Mouse (Mus musculus) retina, postnatal 7 days (tissue): ENCODE measurements at regions not wholly inside any gene's neighbourhood (a gene's known extent, or its start where the extent isn't known, plus 50 kb on each side); places are given as distances from the start of the nearest gene placed in this dataset.
"Not testable (repeated sequence)": the region's sequence is repeated elsewhere in the genome, so short reads cannot be mapped to it uniquely, and the experiment has no call there.

Experiments
- DNase-seq: peaks from one replicate; pipeline ENCODE4 v3.0.0-alpha.2; 2012; ENCODE audit warnings: low read depth, low spot score

GRCm38 (mm10) chr2:107869304-107869958, 579.0 kb downstream of the Kcna4 start:
- peak; percentile 19 for DNase-seq

GRCm38 (mm10) chr2:107879663-107880062, 589.2 kb downstream of the Kcna4 start:
- DNase-seq, result no peak

DNA sequence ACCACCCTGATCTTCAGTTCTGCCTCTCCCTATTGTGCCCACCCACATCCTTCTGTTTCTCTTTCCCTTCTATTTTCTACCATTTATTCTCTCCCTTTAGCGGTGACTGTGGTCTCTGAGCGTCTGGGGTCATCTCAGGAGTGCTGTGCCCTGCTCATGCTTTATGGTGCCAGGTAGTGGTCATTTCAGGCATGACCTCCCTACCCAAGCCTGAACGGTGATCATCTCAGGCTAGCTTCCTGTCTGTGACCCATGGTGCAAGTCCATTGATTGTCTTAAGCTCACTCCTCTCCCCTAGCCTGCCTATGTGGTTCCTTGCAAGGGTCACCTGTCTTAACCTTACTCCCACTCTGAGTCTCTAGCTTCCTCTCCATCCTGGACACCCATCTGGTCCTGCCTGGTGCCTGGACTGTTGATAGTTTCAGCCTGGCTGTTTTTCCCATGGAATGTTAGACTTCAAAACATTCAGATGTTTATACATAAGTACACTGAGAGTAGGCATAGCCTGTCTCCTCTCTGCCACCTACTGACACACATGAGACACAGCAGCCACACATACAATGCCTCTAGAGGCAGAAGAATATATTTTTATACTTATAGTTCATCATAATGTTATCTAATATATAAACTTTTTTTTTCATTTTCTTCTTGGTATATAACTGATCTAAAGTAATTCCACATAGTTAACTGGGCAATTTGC, 595.8 kb downstream of the Kcna4 start:
- no peak for DNase-seq

DNA sequence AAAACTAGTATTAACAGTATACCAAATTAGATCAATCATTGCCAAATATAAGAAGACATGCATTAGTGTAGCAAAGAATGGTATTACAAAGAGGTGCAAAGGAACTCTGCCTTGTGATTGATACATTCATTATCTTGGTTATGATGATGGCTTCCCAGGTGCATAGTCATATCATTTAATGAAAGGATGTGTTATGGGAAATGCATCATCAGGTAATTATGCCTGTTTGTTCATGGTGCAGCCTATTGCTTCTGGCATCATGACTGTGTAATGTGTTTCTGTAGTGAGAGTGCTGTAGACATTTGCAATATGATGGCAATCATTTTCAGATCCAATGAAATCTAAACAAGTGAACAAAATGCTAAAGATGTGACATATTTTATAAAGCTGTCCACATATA, 597.8 kb downstream of the Kcna4 start:
- DNase-seq, result no peak

GRCm38 (mm10) chr2:107925116-107925515, 634.7 kb downstream of the Kcna4 start:
- no peak for DNase-seq

DNA sequence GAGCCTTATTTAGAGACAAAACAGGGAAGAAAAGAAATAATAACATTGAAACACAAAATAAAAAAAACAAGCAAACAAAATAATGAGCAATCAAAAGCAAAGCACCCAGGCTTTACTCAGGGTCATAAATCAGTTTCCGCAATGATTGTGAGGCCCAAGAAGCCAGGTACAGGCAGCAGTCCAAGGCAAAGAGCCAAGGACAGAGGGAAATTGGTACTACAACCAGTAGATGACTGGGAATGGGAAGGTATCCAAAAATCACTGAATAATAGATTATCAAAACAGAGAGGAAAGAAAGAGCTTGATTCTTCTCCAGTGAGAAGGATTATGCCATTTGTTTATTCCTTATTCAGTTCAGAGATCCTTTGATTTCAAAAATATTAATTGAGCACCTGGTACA, 636.2 kb downstream of the Kcna4 start:
- DNase-seq, result no peak

- DNase-seq, result no peak
Measured at GRCm38 (mm10) chr2:107935336-107935735, 644.9 kb downstream of the Kcna4 start.

- no peak for DNase-seq
Measured at GRCm38 (mm10) chr2:107935775-107936174, 645.3 kb downstream of the Kcna4 start.

DNA sequence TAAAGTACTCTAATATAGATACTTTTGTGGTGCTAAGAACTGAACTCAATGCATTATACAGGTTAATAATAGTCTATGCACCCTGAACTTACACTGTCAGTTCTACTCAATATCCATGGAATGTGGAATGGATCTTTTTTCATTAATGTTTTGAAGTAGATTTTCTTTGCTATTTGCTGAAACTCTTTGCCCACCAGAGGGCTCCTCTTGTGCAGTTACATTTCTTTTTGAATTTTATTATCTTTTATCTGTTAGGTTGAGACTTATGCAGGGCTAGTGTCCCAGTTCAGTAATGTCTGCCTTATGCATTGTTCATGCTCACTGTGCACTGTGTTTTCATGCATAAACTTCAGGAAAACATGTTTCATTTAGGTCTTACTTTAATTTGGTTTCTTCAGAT, 650.9 kb downstream of the Kcna4 start:
- DNase-seq, result no peak

GRCm38 (mm10) chr2:107945837-107946451, 655.5 kb downstream of the Kcna4 start:
- no peak for DNase-seq

DNA sequence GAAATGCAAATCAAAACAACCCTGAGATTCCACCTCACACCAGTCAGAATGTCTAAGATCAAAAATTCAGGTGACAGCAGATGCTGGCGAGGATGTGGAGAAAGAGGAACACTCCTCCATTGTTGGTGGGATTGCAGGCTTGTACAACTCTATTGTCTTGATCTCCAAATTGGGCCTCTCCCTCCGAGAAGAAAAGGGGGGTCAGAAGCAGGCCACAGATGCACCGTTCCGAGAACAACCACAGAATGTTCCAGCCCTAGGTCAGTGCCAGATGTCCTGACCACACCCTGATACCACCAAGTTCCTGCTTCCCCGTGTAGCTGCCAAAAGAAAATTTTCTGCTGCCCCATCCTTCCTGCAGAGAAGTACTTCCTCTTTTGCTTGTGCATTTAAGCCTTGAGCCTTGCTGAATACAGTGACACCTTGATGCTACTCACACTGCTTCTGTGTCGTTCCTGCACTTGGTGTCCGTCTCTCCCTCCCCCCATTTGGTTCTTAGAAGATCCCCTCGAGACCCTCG, 665.2 kb downstream of the Kcna4 start:
- DNase-seq, result not testable (repeated sequence)

DNA sequence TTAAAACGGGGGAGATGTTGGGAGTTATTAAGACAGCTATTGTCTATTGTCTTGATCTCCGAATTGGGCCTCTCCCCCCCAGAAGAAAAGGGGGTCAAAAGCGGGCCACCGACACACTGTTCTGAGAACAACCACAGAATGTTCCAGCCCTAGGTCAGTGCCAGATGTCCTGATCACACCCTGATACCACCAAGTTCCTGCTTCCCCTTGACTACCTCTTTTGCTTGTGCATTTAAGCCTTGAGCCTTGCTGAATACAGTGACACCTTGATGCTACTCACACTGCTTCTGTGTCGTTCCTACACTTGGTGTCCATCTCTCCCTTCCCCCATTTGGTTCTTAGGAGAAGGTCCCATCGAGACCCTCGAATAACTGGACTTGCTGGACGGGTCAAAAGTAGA, 673.5 kb downstream of the Kcna4 start:
- DNase-seq, result not testable (repeated sequence)

DNA sequence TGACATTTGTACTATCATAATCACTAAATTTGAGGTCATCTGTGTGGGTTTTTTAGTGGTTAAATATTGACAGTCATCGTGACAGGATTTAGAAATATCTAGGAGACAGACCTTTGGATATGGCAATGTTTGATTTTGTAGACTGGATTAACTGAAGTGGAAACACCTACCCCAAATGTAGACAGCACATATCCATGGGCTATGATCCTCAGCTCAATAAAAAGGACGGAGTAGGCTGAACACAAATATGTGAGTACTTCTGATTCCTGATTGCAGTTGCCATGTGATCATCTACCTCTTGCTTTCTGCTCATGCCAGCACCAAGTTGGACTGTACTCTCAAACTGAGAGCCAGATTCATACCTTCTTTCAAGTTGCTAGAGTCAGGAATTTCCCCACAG, 674.4 kb downstream of the Kcna4 start:
- DNase-seq, result no peak

- DNase-seq, result no peak
Measured at GRCm38 (mm10) chr2:107965336-107966306, 675.2 kb downstream of the Kcna4 start.

GRCm38 (mm10) chr2:107968526-107968925, 678.1 kb downstream of the Kcna4 start:
- no peak for DNase-seq

DNA sequence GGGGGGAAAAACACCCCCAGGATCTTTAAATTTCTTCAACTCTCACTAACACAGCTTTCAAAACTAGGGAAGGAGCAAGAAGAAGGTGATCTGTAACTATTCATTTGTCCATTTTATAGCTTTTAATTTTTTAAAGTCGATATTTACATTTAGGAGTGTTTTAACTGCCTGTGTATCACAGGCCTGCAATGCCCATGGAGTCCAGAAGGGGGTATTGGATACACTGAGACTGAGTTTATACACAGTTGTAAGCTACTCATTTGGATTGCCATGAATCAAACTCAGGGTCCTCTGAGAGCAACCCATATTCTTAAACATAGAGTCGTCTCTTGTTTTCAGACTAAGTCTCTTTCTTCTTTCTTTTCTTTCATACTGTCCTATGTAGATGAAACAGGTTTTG, 679.1 kb downstream of the Kcna4 start:
- DNase-seq, result no peak

- DNase-seq, result no peak
Measured at GRCm38 (mm10) chr2:107973528-107973927, 683.1 kb downstream of the Kcna4 start.

DNA sequence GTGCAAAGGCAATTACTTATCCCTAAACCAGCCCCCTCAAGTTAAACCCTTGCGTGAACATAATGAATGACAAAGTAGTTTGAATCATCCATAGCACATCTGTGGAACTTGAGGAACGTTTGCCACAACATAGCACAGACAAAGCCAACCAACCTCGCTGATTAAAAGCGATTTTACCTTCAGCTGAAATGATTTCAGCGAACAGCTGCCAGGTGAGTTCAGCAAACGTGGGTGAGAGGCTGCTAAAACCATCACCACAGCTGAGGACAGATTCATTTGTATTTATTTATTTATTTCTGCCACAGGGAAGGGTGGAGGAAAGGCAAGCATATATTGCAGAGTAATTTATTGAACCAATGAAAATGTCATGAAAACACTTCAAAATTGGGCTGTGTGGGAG, 704.4 kb downstream of the Kcna4 start:
- DNase-seq, result no peak

DNA sequence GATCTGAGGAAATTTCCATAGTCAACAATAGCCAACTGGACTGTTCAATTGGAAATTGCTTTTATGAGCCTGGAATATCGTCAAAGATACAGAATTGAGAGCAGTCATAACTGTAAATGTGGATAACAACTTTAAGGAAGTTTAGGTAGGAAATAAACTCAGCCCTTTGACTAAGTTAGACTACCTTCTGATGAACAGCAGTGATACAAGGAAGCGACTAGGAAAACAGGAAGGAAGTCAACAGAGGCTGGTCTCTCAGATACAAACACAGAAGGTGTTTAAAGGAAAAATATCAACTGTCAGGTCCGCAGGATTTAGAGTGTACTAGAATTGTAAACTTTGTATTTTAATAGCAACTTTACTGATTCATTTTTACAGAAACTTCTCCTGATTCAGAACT, 721.1 kb downstream of the Kcna4 start:
- DNase-seq, result no peak

DNA sequence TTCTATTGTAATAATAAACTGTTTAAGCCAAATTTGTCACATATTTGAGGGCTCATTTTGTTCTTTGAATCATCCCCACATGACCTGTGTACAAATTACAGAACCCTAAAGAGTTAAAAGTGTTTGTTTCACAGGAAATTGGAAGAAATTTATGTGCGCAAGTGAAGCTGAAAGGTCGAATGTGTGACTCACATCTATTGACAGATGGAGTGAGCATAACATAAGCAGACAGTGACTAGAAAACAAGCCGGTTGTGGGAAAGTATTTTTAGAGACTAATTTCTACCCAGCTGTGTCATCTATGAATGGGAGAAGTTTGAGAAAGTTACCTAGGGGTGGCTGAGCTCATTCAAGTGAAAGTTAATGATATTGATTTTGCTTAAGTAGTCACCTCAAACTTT, 732.8 kb downstream of the Kcna4 start:
- DNase-seq, result no peak

DNA sequence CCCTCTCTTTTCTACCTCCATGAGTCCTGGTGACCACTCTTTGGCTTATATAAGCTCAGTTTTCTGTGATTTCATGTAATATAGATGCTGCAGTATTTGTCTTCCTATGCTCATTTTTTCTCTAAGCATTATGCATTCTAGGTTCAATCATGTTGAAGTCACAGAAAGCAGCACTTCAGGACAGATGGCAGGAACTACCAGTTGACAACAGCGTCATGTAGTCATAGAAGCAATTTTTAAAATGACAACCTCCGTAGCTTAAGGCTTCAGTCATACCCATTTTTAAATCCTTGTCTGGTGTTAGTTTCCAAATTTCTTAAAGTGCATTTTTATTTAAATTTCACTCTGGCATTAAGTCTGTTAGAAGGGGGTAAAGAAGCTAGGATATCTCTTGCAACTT, 740.2 kb downstream of the Kcna4 start:
- no peak for DNase-seq
